Mouse (Mus musculus): ENCODE measurements around the gene Copa.

GRCm38 (mm10) chr1:172046938-172047337, 35.4 kb upstream of the Copa start:
- TF ChIP-seq CTCF (IDR thresholded peaks at IDR 0.05; ENCODE audit: insufficient read depth, low read length) (peak; percentile 74), POLR2A (IDR thresholded peaks at IDR 0.05; ENCODE audit: borderline replicate concordance, extremely low read depth, low read depth, low read length) (no peak)
